Mouse (Mus musculus) liver, embryonic 13.5 days (tissue): Measurements from ENCODE around the gene Olfml2b. TPM values are rescaled to one million over a fixed set of nuclear protein-coding genes. Genes with fewer than 3 reads are reported as not detected.

Source experiments
- ATAC-seq: fragments of 200-750 bp; cut with Nextera tagmentation; 2 replicates; pipeline ENCODE4 v1.8.0; 2017; ENCODE audit warnings: low read depth, mild to moderate bottlenecking, moderate number of reproducible peaks, moderate library complexity
- DNase-seq: peaks from one replicate; pipeline ENCODE4 v3.0.0; 2022
- H3K27ac ChIP-seq: fragments of 300-500 bp; sonication (generic); 2 replicates; pipeline ENCODE4 v1.5.1; 2015; ENCODE audit warnings: moderate library complexity, mild to moderate bottlenecking, inconsistent platforms
- H3K27me3 ChIP-seq: fragments of 300-500 bp; sonication (generic); 2 replicates; pipeline ENCODE4 v1.6.1; 2015; ENCODE audit warnings: mild to moderate bottlenecking, inconsistent platforms
- H3K36me3 ChIP-seq: fragments of 300-500 bp; sonication (generic); 2 replicates; pipeline ENCODE4 v1.6.1; 2015; ENCODE audit warnings: mild to moderate bottlenecking, inconsistent platforms
- H3K4me1 ChIP-seq: fragments of 300-500 bp; sonication (generic); replicated peaks from 2 replicates; pipeline ENCODE4 v1.6.1; 2015; ENCODE audit warnings: inconsistent platforms
- H3K4me2 ChIP-seq: fragments of 300-500 bp; sonication (generic); 2 replicates; pipeline ENCODE4 v1.6.1; 2015; ENCODE audit warnings: inconsistent platforms, mild to moderate bottlenecking, moderate library complexity
- H3K4me3 ChIP-seq: fragments of 300-500 bp; sonication (generic); replicated peaks from 2 replicates; pipeline ENCODE4 v1.5.1; 2015; ENCODE audit warnings: mild to moderate bottlenecking, inconsistent platforms
- H3K9ac ChIP-seq: fragments of 300-500 bp; sonication (generic); 2 replicates; pipeline ENCODE4 v1.6.1; 2015; ENCODE audit warnings: mild to moderate bottlenecking, inconsistent platforms
- H3K9me3 ChIP-seq: fragments of 300-500 bp; sonication (generic); replicated peaks from 2 replicates; pipeline ENCODE4 v1.6.1; 2016; ENCODE audit warnings: inconsistent platforms
- WGBS: fragments of 180-500 bp; shearing (Covaris S2); methylation state at CpG from one replicate; pipeline ENCODE4 v1.1.7; 2015; ENCODE audit not compliant: insufficient replicate concordance; 5-methylcytosine and 5-hydroxymethylcytosine counted together
- polyA plus RNA-seq: library from polyadenylated mRNA; unstranded; fragments of >200 nt; fragmentation: Nextera tagmentation; extraction: Ambion mirVana; gene quantifications from 2 replicates; pipeline ENCODE4 v1.2.1, GENCODE M21; 2015

Gene Olfml2b
- polyA plus RNA-seq, 1 experiment from 2014 or later: 1.3 TPM

DNA sequence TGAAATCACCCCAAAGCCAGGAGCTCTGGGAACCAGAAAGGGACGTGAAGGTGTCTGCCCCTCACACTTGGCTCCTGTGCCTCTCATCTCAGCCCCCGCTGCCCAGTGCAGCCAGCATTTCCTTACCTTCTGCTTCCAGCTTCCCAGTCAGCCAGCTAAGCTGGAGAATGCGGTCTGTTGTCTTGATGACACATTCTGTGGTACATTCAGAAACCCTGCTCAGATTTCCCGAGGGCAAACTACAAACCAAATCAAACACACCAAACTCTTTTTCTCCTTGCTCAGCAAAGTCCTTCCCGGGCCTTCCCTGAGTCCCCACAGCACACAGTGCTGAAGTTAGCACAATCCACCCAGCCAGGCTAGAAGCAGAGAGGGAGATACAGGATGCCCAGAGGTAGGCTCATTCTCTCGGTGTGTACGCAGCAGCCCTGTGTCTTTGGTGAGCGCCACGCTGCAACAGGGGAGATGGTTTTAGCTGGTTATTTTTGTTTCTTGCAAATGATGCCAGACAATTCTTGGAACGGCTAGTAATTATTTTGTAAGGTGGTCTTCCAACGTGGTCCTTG is 20.4 kb downstream of the Olfml2b start:
- no peak for ATAC-seq
- Histone ChIP-seq H3K36me3 (no peaks in the 10 kb centered on the region), H3K9ac (no peak overlapping the region), H3K4me3 (no peak overlapping the region), H3K4me1 (no peaks in the 10 kb centered on the region), H3K27me3 (no peaks in the 10 kb centered on the region), H3K27ac (no peak overlapping the region), H3K9me3 (no peaks in the 10 kb centered on the region), H3K4me2 (no peak overlapping the region)
- DNase-seq: no peak
- 77% methylated on average over 11 of the region's 11 CpGs for WGBS

DNA sequence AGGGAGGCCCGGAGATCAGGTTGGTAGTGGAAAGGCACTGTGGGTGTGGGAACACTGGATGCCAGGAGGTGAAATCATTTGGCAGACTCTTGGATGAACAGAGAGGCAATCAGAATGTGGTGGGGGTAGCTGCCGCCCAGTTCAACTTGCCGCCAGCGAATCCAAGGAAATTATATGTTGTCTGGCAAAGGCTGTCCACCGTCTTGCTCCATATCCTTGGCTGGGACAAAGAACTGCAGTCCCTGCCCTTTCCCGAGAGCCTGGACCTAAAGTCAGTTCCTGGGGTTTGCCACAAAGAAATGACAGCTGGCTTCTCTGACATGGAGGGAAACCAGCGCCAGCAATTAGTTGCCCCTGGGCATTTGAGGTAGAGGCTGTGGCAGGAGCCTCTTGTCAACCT is 20.9 kb downstream of the Olfml2b start:
- 75% methylated on average over 7 of the region's 7 CpGs for WGBS
- no peak overlapping the region for H3K27ac ChIP-seq
- H3K4me3 ChIP-seq: no peak overlapping the region
- H3K4me2 ChIP-seq: no peak overlapping the region
- no peak for ATAC-seq
- H3K4me1 ChIP-seq: no peaks in the 10 kb centered on the region
- no peak overlapping the region for H3K9ac ChIP-seq
- H3K27me3 ChIP-seq: no peaks in the 10 kb centered on the region
- H3K36me3 ChIP-seq: no peaks in the 10 kb centered on the region
- DNase-seq: no peak
- H3K9me3 ChIP-seq: no peaks in the 10 kb centered on the region

DNA sequence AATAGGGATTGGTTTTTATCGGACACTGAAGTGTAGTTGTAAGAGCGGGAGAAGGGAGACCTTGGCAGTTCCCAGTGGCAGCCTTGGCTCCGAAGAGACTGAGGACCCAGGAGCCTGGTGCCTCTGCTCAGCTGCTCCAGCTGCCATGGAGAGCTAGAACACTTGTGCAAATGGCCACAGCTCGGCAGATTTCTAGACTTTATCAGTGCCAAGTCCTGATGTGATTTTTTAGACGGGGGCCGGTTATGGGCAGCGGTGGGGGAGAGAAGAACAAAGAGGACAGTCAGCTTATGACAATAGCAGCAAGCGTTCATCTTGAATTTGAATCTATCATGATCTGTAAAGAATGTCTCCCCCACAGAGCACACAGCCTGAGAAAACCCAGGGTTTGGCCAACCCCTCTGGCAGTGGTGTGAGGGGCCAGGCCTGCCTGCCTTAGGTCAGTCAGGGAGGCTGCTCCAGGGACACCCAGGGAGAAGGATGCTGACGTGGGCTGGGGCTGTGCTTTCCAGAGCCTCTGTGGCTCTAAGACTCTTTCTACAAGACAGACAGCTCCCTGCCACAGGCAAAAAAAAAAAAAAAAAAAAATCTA is 29.9 kb downstream of the Olfml2b start:
- no peak for ATAC-seq
- H3K4me2 ChIP-seq: no peak overlapping the region
- no peak overlapping the region for H3K9ac ChIP-seq
- no peaks in the 10 kb centered on the region for H3K27me3 ChIP-seq
- H3K4me1 ChIP-seq: no peaks in the 10 kb centered on the region
- H3K4me3 ChIP-seq: no peak overlapping the region
- no peaks in the 10 kb centered on the region for H3K36me3 ChIP-seq
- DNase-seq: no peak
- no peak overlapping the region for H3K27ac ChIP-seq
- H3K9me3 ChIP-seq: no peaks in the 10 kb centered on the region; the same call in 1 of the 2 replicates
- 68% methylated on average over 9 of the region's 9 CpGs for WGBS

DNA sequence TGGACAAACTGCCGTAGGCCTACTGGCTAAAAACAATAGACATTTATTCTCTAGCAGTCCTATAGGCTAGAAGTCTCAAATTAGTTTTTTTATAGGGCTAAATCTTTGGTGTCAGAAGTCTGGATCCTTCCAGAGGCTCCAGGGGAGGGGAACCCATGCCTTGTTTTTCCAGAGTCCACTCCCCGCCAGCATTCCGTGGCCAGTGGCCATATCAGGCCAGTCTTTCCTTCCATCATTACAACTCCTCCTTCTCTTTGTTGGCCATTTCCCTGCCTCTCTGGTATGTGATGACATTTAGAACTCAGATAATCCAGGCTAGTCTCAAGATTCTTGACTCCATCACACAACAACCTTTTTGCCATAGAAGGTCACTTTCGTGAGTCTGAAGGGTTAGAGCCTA is 33.3 kb downstream of the Olfml2b start:
- H3K27ac ChIP-seq: no peak overlapping the region
- no peak overlapping the region for H3K9ac ChIP-seq
- DNase-seq: no peak
- no peaks in the 10 kb centered on the region for H3K9me3 ChIP-seq
- H3K36me3 ChIP-seq: no peaks in the 10 kb centered on the region
- H3K4me1 ChIP-seq: no peaks in the 10 kb centered on the region
- H3K4me2 ChIP-seq: no peak overlapping the region
- H3K27me3 ChIP-seq: no peaks in the 10 kb centered on the region
- WGBS: 76% methylated on average over 4 of the region's 4 CpGs
- H3K4me3 ChIP-seq: no peak overlapping the region
- ATAC-seq: no peak

DNA sequence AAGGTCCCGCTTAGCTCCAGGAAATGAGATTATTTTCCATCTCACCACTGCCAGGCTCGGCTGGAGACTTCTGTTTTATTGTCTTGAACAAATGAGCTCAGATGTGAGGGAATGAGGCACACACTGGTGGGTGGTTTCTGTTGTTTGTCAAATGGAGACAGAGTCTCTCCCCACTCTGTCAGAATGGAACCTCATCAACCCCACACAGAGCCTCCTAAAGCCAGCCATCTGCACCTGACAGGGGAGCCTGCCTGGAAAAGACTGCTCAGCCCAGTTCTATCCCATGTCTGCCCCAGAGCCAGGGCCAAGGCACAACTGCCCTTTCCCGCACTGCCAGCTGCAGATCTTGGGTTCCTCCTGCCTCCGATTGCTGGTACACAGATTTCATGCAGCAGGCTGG is 34.5 kb downstream of the Olfml2b start:
- H3K4me2 ChIP-seq: no peak overlapping the region
- ATAC-seq: no peak
- 51% methylated on average over 4 of the region's 4 CpGs for WGBS

DNA sequence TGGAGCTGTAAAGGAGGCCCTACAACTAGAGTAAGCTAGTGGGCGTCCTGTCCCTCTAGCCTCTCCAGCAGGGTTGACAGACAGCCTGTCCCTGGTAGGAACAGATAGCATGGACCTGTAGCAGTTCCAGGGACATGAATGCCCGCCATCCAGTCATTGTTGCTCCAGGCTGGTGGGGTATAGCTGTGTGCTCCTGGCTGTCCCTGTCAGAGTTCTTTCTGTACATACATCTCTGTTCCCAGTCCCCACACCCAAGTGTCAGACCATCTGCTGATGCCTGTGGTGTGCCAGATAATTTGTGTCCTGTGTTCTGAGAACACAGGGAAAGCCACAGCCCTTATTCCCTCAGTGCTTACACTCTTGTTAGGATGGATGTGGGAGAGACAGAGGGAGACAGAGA is 35.3 kb downstream of the Olfml2b start:
- WGBS: 52% methylated on average over 2 of the region's 2 CpGs
- Histone ChIP-seq H3K4me1 (no peaks in the 10 kb centered on the region), H3K9me3 (no peaks in the 10 kb centered on the region), H3K9ac (no peak overlapping the region), H3K27ac (no peak overlapping the region), H3K4me2 (no peak overlapping the region), H3K27me3 (no peaks in the 10 kb centered on the region), H3K36me3 (no peaks in the 10 kb centered on the region), H3K4me3 (no peak overlapping the region)
- no peak for DNase-seq
- no peak for ATAC-seq

More for the DNA sequence above, 34.5 kb downstream of the Olfml2b start:
- H3K4me1 ChIP-seq: no peaks in the 10 kb centered on the region
- DNase-seq: no peak
- no peak overlapping the region for H3K9ac ChIP-seq
- H3K27ac ChIP-seq: no peak overlapping the region
- H3K27me3 ChIP-seq: no peaks in the 10 kb centered on the region
- no peaks in the 10 kb centered on the region for H3K36me3 ChIP-seq
- no peak overlapping the region for H3K4me3 ChIP-seq
- no peaks in the 10 kb centered on the region for H3K9me3 ChIP-seq

DNA sequence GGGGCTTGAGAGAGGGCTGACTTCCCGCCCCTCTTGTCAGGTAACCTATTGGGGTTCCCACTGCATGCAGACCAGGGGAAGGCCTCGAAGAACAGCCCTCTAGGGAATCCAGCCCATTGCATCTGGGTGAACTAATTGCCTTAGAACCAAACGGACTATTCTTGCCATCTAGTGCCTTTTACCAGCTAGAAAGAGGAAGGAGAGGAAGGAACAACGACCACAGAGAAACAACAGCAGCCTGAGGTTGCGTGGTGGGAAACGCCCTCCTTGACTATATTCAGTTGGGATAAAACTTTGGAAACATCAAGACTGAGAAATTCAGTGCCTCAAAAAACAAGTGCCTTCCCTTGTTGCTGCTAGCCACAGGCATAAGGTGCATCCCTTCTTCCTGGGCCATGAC is 39.5 kb downstream of the Olfml2b start:
- no peak for DNase-seq
- no peaks in the 10 kb centered on the region for H3K4me1 ChIP-seq
- 22% methylated on average over 6 of the region's 6 CpGs for WGBS
- no peak overlapping the region for H3K4me3 ChIP-seq
- no peaks in the 10 kb centered on the region for H3K9me3 ChIP-seq
- no peaks in the 10 kb centered on the region for H3K27me3 ChIP-seq
- H3K27ac ChIP-seq: no peak overlapping the region
- H3K9ac ChIP-seq: no peak overlapping the region
- H3K4me2 ChIP-seq: no peak overlapping the region
- ATAC-seq: no peak
- no peaks in the 10 kb centered on the region for H3K36me3 ChIP-seq

DNA sequence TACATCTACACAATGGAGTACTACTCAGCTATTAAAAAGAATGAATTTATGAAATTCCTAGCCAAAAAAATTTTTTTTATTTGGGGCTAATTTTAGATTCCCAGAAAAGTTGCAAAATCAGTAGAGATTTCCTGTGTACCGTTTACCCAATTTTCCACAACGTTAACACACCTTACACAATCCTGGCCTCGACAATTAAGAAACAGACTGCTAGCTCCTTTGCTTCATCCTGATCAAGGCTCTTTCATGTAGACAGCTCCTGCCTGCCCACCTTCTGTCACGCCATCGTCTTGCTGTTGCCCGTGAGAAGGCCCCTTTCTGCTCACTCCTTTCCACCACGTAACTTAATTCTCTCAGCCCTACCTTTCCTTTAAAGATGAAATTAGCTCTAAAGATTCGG is 45.4 kb downstream of the Olfml2b start:
- no peak overlapping the region for H3K4me3 ChIP-seq
- ATAC-seq: no peak
- no peak overlapping the region for H3K27ac ChIP-seq
- H3K36me3 ChIP-seq: no peaks in the 10 kb centered on the region
- H3K4me2 ChIP-seq: no peak overlapping the region
- H3K27me3 ChIP-seq: no peaks in the 10 kb centered on the region
- H3K9ac ChIP-seq: no peak overlapping the region
- no peaks in the 10 kb centered on the region for H3K9me3 ChIP-seq
- no peak for DNase-seq
- 78% methylated on average over 8 of the region's 8 CpGs for WGBS
- H3K4me1 ChIP-seq: 0 out of 2 replicates have a peak, but pooled peaks cover 1% of the 10 kb centered on the region

DNA sequence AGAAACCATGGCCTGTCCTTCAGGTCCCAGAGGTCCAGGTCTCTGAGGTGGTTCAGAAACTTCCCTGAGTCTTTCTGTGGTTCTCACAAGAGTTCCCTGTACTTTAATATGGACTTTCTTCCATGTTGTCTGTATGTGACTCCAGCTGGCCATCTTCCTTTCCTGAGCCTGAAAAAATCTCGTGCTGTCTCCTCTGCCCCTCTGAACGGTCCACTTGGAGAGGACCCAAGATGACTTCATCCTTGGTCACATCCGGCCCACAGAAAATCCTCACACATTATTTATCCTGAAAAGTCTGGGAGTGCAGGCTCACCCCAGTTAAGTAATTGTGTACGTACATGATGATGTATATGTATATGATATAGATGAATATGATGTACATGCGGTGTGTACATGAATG is 47.0 kb downstream of the Olfml2b start:
- WGBS: 68% methylated on average over 5 of the region's 5 CpGs
- DNase-seq (no peak), ATAC-seq (no peak)

DNA sequence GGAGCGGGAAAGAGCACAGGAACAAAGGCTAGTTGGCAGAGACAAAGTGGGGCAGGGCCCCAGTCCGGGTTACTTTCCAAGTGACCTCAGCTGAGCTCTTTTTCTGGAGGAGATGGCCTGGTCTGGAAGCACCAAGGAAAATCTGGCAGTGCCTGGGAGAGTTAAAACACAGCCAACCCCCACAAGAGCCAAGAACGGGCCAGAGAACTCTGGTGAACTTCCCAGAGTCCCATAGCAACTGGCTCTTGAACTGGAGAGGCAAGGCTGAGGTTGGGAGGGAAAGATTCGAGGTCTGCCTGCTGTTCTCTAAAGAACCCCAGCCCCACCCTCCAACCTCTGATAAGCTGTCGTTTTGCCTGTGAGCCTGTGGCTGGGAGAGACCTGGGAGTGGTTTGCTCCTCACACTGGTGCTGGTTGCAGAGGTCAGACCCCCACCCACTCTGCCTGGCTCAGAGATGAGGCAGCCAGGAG is 50.5 kb downstream of the Olfml2b start:
- H3K4me3 ChIP-seq: no peak overlapping the region
- ATAC-seq (no peak), DNase-seq (no peak)
- no peak overlapping the region for H3K27ac ChIP-seq
- no peaks in the 10 kb centered on the region for H3K9me3 ChIP-seq
- H3K36me3 ChIP-seq: no peaks in the 10 kb centered on the region
- H3K9ac ChIP-seq: no peak overlapping the region
- H3K4me1 ChIP-seq: 0 out of 2 replicates have a peak, but pooled peaks cover 3% of the 10 kb centered on the region
- H3K27me3 ChIP-seq: no peaks in the 10 kb centered on the region
- 36% methylated on average over 5 of the region's 5 CpGs for WGBS
- no peak overlapping the region for H3K4me2 ChIP-seq

More for the DNA sequence above, 47.0 kb downstream of the Olfml2b start:
- Histone ChIP-seq H3K9me3 (no peaks in the 10 kb centered on the region), H3K4me3 (no peak overlapping the region), H3K4me1 (0 out of 2 replicates have a peak, but pooled peaks cover 3% of the 10 kb centered on the region), H3K27me3 (no peaks in the 10 kb centered on the region), H3K9ac (no peak overlapping the region), H3K36me3 (no peaks in the 10 kb centered on the region), H3K27ac (no peak overlapping the region), H3K4me2 (no peak overlapping the region)

DNA sequence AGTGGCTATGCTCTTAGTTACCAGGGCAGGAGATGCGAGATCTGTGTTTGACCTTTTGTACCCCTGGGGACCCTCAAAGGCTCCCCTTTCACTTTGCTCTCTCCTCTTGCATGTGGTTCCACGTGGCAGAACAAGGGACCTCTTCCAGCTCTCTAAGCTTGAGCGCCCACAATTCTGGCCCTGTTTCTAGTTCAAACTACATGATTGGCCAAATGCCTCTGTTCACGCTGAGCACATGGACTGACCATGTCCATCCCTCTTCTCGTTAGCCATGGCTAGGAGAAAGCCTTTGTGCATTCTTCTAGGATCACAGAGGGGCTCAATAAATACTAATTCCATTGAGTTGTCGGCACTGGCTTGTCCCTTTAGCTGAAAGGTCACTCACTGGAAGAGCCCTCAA is 51.0 kb downstream of the Olfml2b start:
- Histone ChIP-seq H3K27me3 (no peaks in the 10 kb centered on the region), H3K27ac (no peak overlapping the region), H3K4me3 (no peak overlapping the region), H3K4me1 (0 out of 2 replicates have a peak, but pooled peaks cover 3% of the 10 kb centered on the region), H3K36me3 (no peaks in the 10 kb centered on the region), H3K9ac (no peak overlapping the region), H3K4me2 (no peak overlapping the region), H3K9me3 (no peaks in the 10 kb centered on the region)
- ATAC-seq (no peak), DNase-seq (no peak)
- WGBS: 71% methylated on average over 6 of the region's 6 CpGs

DNA sequence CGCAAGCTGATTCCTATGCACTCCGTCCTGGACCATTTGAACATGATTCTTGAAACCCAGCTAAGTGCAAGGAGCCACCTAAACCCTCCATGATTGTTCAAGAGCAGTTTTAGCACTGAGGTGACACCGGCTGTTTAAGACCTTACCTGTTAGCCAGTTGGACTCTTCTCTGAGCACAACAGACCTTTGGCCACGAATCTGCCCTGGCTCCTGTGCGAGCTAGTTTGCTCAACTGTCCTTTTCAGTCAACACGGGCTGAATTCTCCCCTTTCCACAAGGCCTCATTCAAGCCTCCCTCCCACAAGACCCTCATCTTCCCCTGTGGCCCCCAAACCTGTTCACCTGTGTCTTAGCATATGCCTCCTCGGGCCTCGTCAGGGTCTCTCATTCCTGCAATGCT is 52.7 kb downstream of the Olfml2b start:
- no peak for DNase-seq
- WGBS: 74% methylated on average over 8 of the region's 8 CpGs
- Histone ChIP-seq H3K4me2 (no peak overlapping the region), H3K4me1 (0 out of 2 replicates have a peak, but pooled peaks cover 3% of the 10 kb centered on the region), H3K4me3 (no peak overlapping the region), H3K27me3 (no peaks in the 10 kb centered on the region), H3K9ac (no peak overlapping the region), H3K36me3 (no peaks in the 10 kb centered on the region), H3K9me3 (no peaks in the 10 kb centered on the region), H3K27ac (no peak overlapping the region)
- ATAC-seq: no peak
